Mouse (Mus musculus) lung, adult 2 months (tissue): ENCODE data around the gene Sctr.

Experiments
- CTCF ChIP-seq: fragments of 200-500 bp; IDR thresholded peaks from 2 replicates; pipeline ENCODE4 v1.5.1; 2011; ENCODE audit warnings: mild to moderate bottlenecking, low read length, control low read depth; ENCODE audit not compliant: insufficient read depth
- POLR2A ChIP-seq: fragments of 200-500 bp; IDR thresholded peaks from 2 replicates; pipeline ENCODE4 v1.6.1; 2011; ENCODE audit warnings: low read depth, mild to moderate bottlenecking, control low read depth, low read length, borderline replicate concordance; ENCODE audit errors: extremely low read depth

DNA sequence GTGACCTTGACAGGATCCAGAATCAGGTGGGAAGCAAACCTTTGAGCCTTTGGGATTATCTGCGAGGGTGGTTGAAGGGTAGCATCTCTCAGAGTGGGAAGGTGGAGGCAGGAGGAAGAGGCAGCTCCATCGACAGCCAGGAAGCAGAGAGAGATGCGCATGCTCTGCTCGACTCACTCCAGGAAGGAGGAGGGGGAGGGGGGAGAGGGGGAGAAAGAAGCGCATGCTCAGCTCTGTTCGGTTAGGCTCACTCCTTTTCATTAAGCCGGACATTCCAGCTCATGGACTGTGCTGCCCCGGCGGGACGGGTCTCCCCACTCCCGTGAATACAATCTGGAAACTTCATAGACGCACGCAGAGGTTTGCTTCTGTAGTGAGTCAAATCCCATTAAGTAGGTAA is 80.0 kb downstream of the Sctr start:
- TF ChIP-seq CTCF (no peak), POLR2A (no peak)
